Mouse (Mus musculus): ENCODE results near the gene Thsd4. TPM values are rescaled to one million over a fixed set of nuclear protein-coding genes. Genes with fewer than 3 reads are reported as not detected.

The Thsd4 gene
- polyA plus RNA-seq, 1 experiment: 5.9 TPM

DNA sequence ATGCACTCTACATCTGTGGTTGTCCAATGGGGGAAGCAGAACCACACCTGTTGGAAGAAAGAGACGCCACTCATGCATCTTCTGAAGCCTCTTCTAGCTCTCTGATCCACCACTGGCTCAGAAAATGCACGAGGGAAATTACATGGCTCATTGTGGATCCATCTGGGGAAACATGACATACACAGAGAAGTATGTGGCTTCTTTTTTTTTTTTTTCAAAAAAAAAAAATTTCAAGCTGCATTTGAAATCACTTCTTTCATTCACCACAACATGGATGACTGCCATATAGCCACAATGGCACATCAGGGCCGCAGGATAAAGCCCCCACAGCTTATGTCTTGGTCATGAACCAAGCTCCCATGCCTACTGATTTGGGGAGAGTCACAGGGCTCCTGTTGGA lies 6.4 kb upstream of the Thsd4 start:
- no peak for TF ChIP-seq CTCF (conservative IDR thresholded peaks at IDR 0.05; ENCODE audit: insufficient read depth, insufficient read length, low read depth, low read length)
- TF ChIP-seq POLR2A (IDR thresholded peaks at IDR 0.05; ENCODE audit: low read depth, low read length): no peak
- H3K27ac ChIP-seq (ENCODE audit: insufficient read depth, low read depth, low read length): no peak overlapping the region

DNA sequence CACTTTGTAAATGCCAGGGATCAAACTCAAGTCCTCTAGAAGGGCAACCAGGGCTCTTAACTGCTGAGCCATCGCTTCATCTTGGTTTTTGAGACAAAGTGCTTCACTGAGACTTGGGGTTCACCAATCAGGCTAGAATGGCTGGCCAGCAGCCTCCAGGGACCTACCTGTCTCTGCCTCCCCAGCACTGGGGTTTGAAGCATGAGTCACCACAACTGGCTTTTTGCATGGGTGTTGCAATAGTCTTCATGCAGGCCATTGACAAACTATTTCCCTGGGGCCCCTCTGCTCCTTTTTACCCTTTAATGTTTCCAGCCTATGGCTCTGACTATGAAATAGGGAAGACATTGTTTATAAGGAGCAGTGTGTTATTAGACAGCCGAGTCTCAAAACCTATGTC lies 6.0 kb upstream of the Thsd4 start:
- 97% methylated on average over 2 of the region's 2 CpGs for WGBS
- TF ChIP-seq POLR2A (IDR thresholded peaks at IDR 0.05; ENCODE audit: low read depth, low read length): no peak
- DNase-seq: no peak
- Histone ChIP-seq H3K27me3 (replicated peaks; ENCODE audit: control insufficient read depth, insufficient read depth, low read length) (no peaks in the 10 kb centered on the region), H3K27ac (ENCODE audit: insufficient read depth, low read depth, low read length) (no peak overlapping the region), H3K36me3 (ENCODE audit: control insufficient read depth, insufficient read depth, low read length) (no peaks in the 10 kb centered on the region), H3K4me3 (ENCODE audit: insufficient read depth, low read depth, low read length) (no peak overlapping the region), H3K4me1 (ENCODE audit: control insufficient read depth, insufficient read depth, low read length) (peaks cover 8% of the 10 kb centered on the region)

More for the DNA sequence above, 6.4 kb upstream of the Thsd4 start:
- Histone ChIP-seq H3K27me3 (replicated peaks; ENCODE audit: control insufficient read depth, insufficient read depth, low read length) (no peaks in the 10 kb centered on the region), H3K36me3 (ENCODE audit: control insufficient read depth, insufficient read depth, low read length) (no peaks in the 10 kb centered on the region), H3K4me1 (ENCODE audit: control insufficient read depth, insufficient read depth, low read length) (peaks cover 8% of the 10 kb centered on the region), H3K4me3 (ENCODE audit: insufficient read depth, low read depth, low read length) (no peak overlapping the region)
- 81% methylated on average over 3 of the region's 3 CpGs for WGBS
- no peak for DNase-seq

DNA sequence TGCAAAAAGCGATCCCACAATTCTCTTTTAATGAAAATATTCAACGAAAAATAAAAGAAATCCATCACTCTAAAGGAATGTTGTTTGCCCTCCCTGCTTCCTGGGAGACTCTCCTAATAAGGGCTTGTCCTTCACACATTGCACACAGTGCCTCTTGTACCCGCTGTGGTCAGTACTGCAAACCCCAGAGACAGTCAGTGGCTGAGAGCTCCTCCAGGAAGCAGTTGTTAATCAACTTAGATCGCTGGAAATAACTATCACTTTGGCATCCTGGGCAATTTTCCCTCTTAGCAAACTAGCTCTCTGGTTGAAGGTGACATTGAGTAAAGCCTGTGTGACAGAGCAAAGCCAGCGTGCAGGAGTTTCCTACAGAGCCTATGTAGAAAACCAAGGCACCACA lies 5.2 kb upstream of the Thsd4 start:
- WGBS: 43% methylated on average over 5 of the region's 5 CpGs
- H3K27me3 ChIP-seq (replicated peaks; ENCODE audit: control insufficient read depth, insufficient read depth, low read length): no peaks in the 10 kb centered on the region

DNA sequence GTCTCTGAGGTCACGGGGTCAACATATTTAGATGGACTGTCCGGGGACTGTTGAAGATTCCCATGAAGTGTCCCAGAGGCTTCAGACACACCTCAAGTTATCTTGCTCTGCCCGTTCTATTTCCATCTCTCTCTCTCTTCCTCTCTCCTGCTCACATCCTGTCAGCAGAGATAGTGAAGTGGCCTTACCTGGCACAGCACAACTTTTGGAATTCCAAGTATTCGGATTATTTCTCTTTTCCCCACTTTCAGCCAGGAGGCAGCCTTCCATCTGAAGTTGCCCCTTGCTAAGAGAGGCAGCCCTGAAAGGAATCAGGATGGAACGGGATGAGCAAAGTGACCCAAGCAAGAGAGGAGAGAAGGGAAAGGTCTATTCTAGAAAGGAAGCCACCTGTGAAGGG lies 4.3 kb upstream of the Thsd4 start:
- no peaks in the 10 kb centered on the region for H3K36me3 ChIP-seq (ENCODE audit: control insufficient read depth, insufficient read depth, low read length)
- no peak for DNase-seq
- TF ChIP-seq POLR2A (IDR thresholded peaks at IDR 0.05; ENCODE audit: low read depth, low read length) (no peak), CTCF (conservative IDR thresholded peaks at IDR 0.05; ENCODE audit: insufficient read depth, insufficient read length, low read depth, low read length) (no peak)
- WGBS: 62% methylated on average over 5 of the region's 5 CpGs
- no peaks in the 10 kb centered on the region for H3K27me3 ChIP-seq (replicated peaks; ENCODE audit: control insufficient read depth, insufficient read depth, low read length)
- H3K27ac ChIP-seq (ENCODE audit: insufficient read depth, low read depth, low read length): no peak overlapping the region
- H3K4me3 ChIP-seq (ENCODE audit: insufficient read depth, low read depth, low read length): no peak overlapping the region
- peaks cover 8% of the 10 kb centered on the region for H3K4me1 ChIP-seq (ENCODE audit: control insufficient read depth, insufficient read depth, low read length)

More for the DNA sequence above, 5.2 kb upstream of the Thsd4 start:
- no peaks in the 10 kb centered on the region for H3K36me3 ChIP-seq (ENCODE audit: control insufficient read depth, insufficient read depth, low read length)
- no peak overlapping the region; the same call in 1 of the 2 replicates for H3K27ac ChIP-seq (ENCODE audit: insufficient read depth, low read depth, low read length)
- no peak for DNase-seq
- H3K4me1 ChIP-seq (ENCODE audit: control insufficient read depth, insufficient read depth, low read length): peaks cover 8% of the 10 kb centered on the region
- TF ChIP-seq POLR2A (IDR thresholded peaks at IDR 0.05; ENCODE audit: low read depth, low read length): no peak
- H3K4me3 ChIP-seq (ENCODE audit: insufficient read depth, low read depth, low read length): no peak overlapping the region

DNA sequence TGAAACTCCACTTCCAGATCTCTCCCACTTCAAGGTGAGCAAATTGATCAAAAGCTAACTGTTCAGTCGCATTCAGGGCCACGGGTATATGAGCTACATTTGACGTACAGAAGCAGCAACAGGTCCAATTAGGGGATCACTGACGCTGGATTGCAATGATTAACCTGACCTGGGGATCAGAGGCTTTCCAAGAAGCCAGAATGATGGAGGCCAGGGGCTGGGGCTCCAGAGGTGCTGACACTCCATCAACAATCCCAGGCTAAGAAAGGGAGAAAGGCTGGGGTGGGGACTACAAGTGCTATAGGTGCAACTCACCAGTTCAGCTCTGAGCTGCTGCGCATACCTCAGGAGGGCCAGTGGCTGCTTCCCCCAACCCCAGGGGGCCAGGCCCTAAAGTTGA lies 703 bp downstream of the Thsd4 start:
- no peak overlapping the region for H3K27ac ChIP-seq (ENCODE audit: insufficient read depth, low read depth, low read length)
- no peaks in the 10 kb centered on the region; the same call in none of the 2 replicates for H3K4me1 ChIP-seq (ENCODE audit: control insufficient read depth, insufficient read depth, low read length)
- peak overlapping the region; percentile 34 for H3K4me3 ChIP-seq (ENCODE audit: insufficient read depth, low read depth, low read length)
- no peaks in the 10 kb centered on the region for H3K36me3 ChIP-seq (ENCODE audit: control insufficient read depth, insufficient read depth, low read length)
- WGBS: 48% methylated on average over 5 of the region's 5 CpGs
- no peak for TF ChIP-seq POLR2A (IDR thresholded peaks at IDR 0.05; ENCODE audit: low read depth, low read length)
- no peak for TF ChIP-seq CTCF (conservative IDR thresholded peaks at IDR 0.05; ENCODE audit: insufficient read depth, insufficient read length, low read depth, low read length)
- DNase-seq: no peak
- no peaks in the 10 kb centered on the region for H3K27me3 ChIP-seq (replicated peaks; ENCODE audit: control insufficient read depth, insufficient read depth, low read length)

DNA sequence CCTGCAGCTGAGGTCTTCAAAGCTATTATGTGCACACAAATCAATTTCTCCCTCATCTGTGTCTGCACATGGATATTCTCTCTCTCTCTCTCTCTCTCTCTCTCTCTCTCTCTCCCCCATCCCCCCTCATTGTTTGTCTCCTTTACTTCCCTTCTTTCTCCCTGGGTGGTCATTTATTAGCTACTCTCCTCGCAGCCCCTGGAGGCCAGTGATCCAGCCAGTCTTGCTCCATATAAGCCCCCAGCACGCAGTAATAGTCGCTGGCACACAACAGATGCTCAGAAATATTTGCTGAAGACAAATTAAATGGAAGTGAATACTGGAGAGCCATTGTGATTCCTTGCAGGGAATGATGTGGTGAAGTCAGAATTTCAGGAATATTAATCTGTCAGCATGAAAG lies 2.2 kb downstream of the Thsd4 start:
- Histone ChIP-seq H3K36me3 (ENCODE audit: control insufficient read depth, insufficient read depth, low read length) (no peaks in the 10 kb centered on the region), H3K4me1 (ENCODE audit: control insufficient read depth, insufficient read depth, low read length) (no peaks in the 10 kb centered on the region; the same call in 1 of the 2 replicates), H3K27ac (ENCODE audit: insufficient read depth, low read depth, low read length) (no peak overlapping the region), H3K27me3 (replicated peaks; ENCODE audit: control insufficient read depth, insufficient read depth, low read length) (no peaks in the 10 kb centered on the region), H3K4me3 (ENCODE audit: insufficient read depth, low read depth, low read length) (no peak overlapping the region)
- WGBS: 77% methylated on average over 3 of the region's 3 CpGs
- DNase-seq: no peak
- no peak for TF ChIP-seq CTCF (conservative IDR thresholded peaks at IDR 0.05; ENCODE audit: insufficient read depth, insufficient read length, low read depth, low read length)
- no peak for TF ChIP-seq POLR2A (IDR thresholded peaks at IDR 0.05; ENCODE audit: low read depth, low read length)

DNA sequence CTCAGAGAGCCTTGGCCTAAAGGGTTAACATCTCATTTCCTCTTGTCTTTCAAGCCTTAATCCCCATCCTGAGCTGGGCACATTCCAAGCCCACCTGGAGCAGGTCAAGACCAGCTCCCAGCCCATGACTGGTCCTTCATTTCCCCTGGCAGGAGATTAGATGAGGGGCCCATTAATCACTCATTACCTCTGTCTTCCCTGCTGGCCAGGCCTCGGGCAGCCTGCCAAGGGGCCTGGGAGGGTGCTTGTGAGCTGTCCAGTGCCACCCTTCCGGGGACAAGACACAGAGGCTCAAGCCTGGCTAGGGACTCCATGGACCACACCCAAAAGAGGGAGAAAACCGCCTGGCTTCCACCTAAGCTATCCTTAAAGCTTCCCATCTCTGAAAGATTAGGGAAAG lies 3.6 kb downstream of the Thsd4 start:
- 21% methylated on average over 3 of the region's 3 CpGs for WGBS
- Histone ChIP-seq H3K4me3 (ENCODE audit: insufficient read depth, low read depth, low read length) (no peak overlapping the region), H3K36me3 (ENCODE audit: control insufficient read depth, insufficient read depth, low read length) (no peaks in the 10 kb centered on the region), H3K27me3 (replicated peaks; ENCODE audit: control insufficient read depth, insufficient read depth, low read length) (no peaks in the 10 kb centered on the region), H3K4me1 (ENCODE audit: control insufficient read depth, insufficient read depth, low read length) (no peaks in the 10 kb centered on the region; the same call in 1 of the 2 replicates), H3K27ac (ENCODE audit: insufficient read depth, low read depth, low read length) (no peak overlapping the region)
- no peak for TF ChIP-seq POLR2A (IDR thresholded peaks at IDR 0.05; ENCODE audit: low read depth, low read length)
- no peak for TF ChIP-seq CTCF (conservative IDR thresholded peaks at IDR 0.05; ENCODE audit: insufficient read depth, insufficient read length, low read depth, low read length)
- peak; percentile 65 for DNase-seq

DNA sequence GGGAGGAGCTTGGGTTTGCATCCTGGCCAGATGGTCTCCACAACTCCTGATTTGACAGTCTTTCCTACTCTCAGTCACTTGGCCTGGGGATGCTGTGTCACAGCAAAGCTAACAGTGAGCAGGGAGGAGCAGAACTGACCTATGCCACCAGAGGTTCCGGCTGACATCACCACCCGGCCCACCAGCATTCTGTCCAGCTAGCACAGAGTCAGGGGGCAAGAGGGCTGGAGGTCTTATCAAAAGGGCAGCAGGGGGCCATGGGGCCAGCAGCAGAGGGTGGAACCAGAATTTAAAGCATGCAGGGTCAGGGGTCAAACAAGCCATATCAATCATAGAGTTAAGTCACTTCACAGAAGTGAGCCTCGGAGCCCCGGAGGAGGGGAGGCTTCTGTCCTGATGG lies 4.7 kb downstream of the Thsd4 start:
- DNase-seq: peak; percentile 56
- Histone ChIP-seq H3K27me3 (replicated peaks; ENCODE audit: control insufficient read depth, insufficient read depth, low read length) (no peaks in the 10 kb centered on the region), H3K4me1 (ENCODE audit: control insufficient read depth, insufficient read depth, low read length) (no peaks in the 10 kb centered on the region; the same call in 1 of the 2 replicates), H3K27ac (ENCODE audit: insufficient read depth, low read depth, low read length) (no peak overlapping the region), H3K4me3 (ENCODE audit: insufficient read depth, low read depth, low read length) (no peak overlapping the region), H3K36me3 (ENCODE audit: control insufficient read depth, insufficient read depth, low read length) (no peaks in the 10 kb centered on the region)
- 60% methylated on average over 4 of the region's 4 CpGs for WGBS
- TF ChIP-seq POLR2A (IDR thresholded peaks at IDR 0.05; ENCODE audit: low read depth, low read length) (no peak), CTCF (conservative IDR thresholded peaks at IDR 0.05; ENCODE audit: insufficient read depth, insufficient read length, low read depth, low read length) (no peak)
